Mouse (Mus musculus) spleen, adult 2 months (tissue): ENCODE measurements around the gene Scgb2b12. TPM values are rescaled to one million over a fixed set of nuclear protein-coding genes. Genes with fewer than 3 reads are reported as not detected.
"Not testable (repeated sequence)": the region's sequence is repeated elsewhere in the genome, so short reads cannot be mapped to it uniquely, and the experiment has no call there.

ENCODE experiments used
- DNase-seq, 2 experiments: peaks; one replicate each; pipeline versions ENCODE4 v3.0.0 to v3.0.0-alpha.2; 2012 to 2021; ENCODE audit warnings: low spot score in 2 of 2, low read depth in 1 of 2
- H3K27ac ChIP-seq: fragments of 200-500 bp; 2 replicates; pipeline ENCODE4 v1.5.1; 2012; ENCODE audit warnings: low read length, inconsistent platforms; ENCODE audit not compliant: insufficient read depth
- H3K27me3 ChIP-seq: fragments of 200-500 bp; 2 replicates; pipeline ENCODE4 v1.6.1; 2012; ENCODE audit warnings: mild to moderate bottlenecking, moderate library complexity, low read length, inconsistent platforms; ENCODE audit not compliant: control insufficient read depth, insufficient read depth
- H3K36me3 ChIP-seq: fragments of 200-500 bp; 2 replicates; pipeline ENCODE4 v1.6.1; 2012; ENCODE audit warnings: mild to moderate bottlenecking, low read length, inconsistent platforms; ENCODE audit not compliant: control insufficient read depth, insufficient read depth
- H3K4me1 ChIP-seq: fragments of 200-500 bp; 2 replicates; pipeline ENCODE4 v1.6.1; 2011; ENCODE audit warnings: inconsistent platforms; ENCODE audit not compliant: control insufficient read depth, insufficient read depth, insufficient read length
- H3K4me3 ChIP-seq: fragments of 200-500 bp; 2 replicates; pipeline ENCODE4 v1.5.1; 2011; ENCODE audit warnings: mild to moderate bottlenecking, inconsistent platforms; ENCODE audit not compliant: insufficient read depth, insufficient read length; ENCODE audit errors: extremely low read depth
- WGBS: fragments of 180-500 bp; shearing (Covaris S2); methylation state at CpG from one replicate; pipeline ENCODE4 v1.1.7; 2018; 5-methylcytosine and 5-hydroxymethylcytosine counted together
- polyA plus RNA-seq: library from polyadenylated mRNA; depleted of rRNA; stranded (reverse); fragments of >200 nt; gene quantifications from 2 replicates; pipeline ENCODE4 v1.2.3, GENCODE M21; 2012; rRNA removed

The Scgb2b12 gene
- polyA plus RNA-seq, result not detected in 2 replicates

- DNase-seq, H3K36me3 ChIP-seq, H3K4me1 ChIP-seq, H3K4me3 ChIP-seq, H3K27me3 ChIP-seq, H3K27ac ChIP-seq: not testable (repeated sequence)
- 88% methylated on average over 1 of the region's 1 CpGs for WGBS
These were observed at the start of gene Scgb2b12 for GRCm38 (mm10) chr7:32327145-32327544. Scgb2b12 (minus strand) TSS chr7:32327245.

DNA sequence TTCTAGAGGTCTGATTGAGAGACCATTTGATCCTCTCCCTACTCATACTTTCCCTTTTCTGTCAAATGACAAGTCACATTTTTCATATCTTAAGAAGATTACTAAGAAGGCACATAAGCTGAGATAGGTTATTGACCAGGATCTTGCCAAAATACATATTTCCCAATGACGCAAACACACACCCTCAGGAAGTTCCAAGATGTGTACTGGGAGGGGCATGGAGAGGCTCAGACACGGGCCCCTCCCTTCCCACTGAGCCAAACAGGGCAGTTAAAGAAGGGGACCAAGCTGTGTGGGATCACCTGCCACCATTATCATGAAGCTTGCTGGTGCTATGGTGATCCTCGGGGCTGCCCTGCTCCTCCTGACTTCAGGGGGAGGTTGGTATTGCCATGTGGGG is 6.8 kb upstream of the Scgb2b12 start, which contains the start of gene Scgb1b12:
Gene Scgb1b12 (plus strand): TSS at position 301 of the 400 bp plus-strand sequence.
- H3K27ac ChIP-seq, DNase-seq, H3K4me1 ChIP-seq, H3K4me3 ChIP-seq, H3K27me3 ChIP-seq, H3K36me3 ChIP-seq: not testable (repeated sequence)
- 66% methylated on average over 3 of the region's 3 CpGs for WGBS

Other genes starting within 250 kb of the Scgb2b12 start
- not detected in 2 replicates for gene Scgb1b10, start 226.4 kb downstream of the Scgb2b12 start, polyA plus RNA-seq
- gene Scgb2b11, start 116.1 kb downstream of the Scgb2b12 start, polyA plus RNA-seq, result not detected in 2 replicates
- gene Scgb1b11, start 104.4 kb downstream of the Scgb2b12 start, polyA plus RNA-seq, result not detected in 2 replicates
- not detected in 2 replicates for gene Scgb1b12, start 6.9 kb upstream of the Scgb2b12 start, polyA plus RNA-seq
- gene Scgb1b29, start 114.3 kb upstream of the Scgb2b12 start, polyA plus RNA-seq, result not detected in 2 replicates